Mouse (Mus musculus) E14TG2a.4 (cell line): ENCODE results near the gene Cbx8.

Source experiments
- CTCF ChIP-seq: conservative IDR thresholded peaks from 2 replicates; pipeline ENCODE4 v1.5.1; 2014; ENCODE audit warnings: low read length
- NANOG ChIP-seq: IDR thresholded peaks from 2 replicates; pipeline ENCODE4 v1.6.1; 2014; ENCODE audit warnings: borderline replicate concordance, low read length, mixed read lengths
- POU5F1 ChIP-seq: IDR thresholded peaks from 2 replicates; pipeline ENCODE4 v1.6.1; 2014; ENCODE audit warnings: low read length, borderline replicate concordance

GRCm38 (mm10) chr11:119072986-119073385, 32.2 kb upstream of the Cbx8 start:
- no peak for TF ChIP-seq CTCF
- TF ChIP-seq NANOG, result no peak
- no peak for TF ChIP-seq POU5F1
